Mouse (Mus musculus): ENCODE measurements around the gene Ace3.
A peak's percentile ranks its signal among the peaks of the same experiment; 100 is the strongest.

Gene Ace3

GRCm38 (mm10) chr11:105994375-105994774 is at the start of gene Ace3:
Ace3 (plus strand) TSS chr11:105994675.
- peaks cover 14% of the 10 kb centered on the region; the same call in 1 of the 2 replicates for H3K27me3 ChIP-seq (ENCODE audit: insufficient read depth, low read length)
- TF ChIP-seq CTCF (conservative IDR thresholded peaks at IDR 0.05; ENCODE audit: low read length) (no peak), POU5F1 (IDR thresholded peaks at IDR 0.05; ENCODE audit: borderline replicate concordance, low read length) (no peak), NANOG (IDR thresholded peaks at IDR 0.05; ENCODE audit: borderline replicate concordance, low read length) (no peak)
- H3K4me1 ChIP-seq (replicated peaks; ENCODE audit: low read depth, low read length), result peaks cover 3% of the 10 kb centered on the region
- no peaks in the 10 kb centered on the region for H3K36me3 ChIP-seq (ENCODE audit: insufficient read depth, low read length)
- no peak within 1 kb of the TSS for H3K4me3 ChIP-seq (replicated peaks; ENCODE audit: low read length)
- H3K9me3 ChIP-seq (ENCODE audit: low read length), result no peaks in the 10 kb centered on the region

- no peaks in the 10 kb centered on the region for H3K9me3 ChIP-seq (ENCODE audit: low read length)
- peak overlapping the region; percentile 85 for H3K4me3 ChIP-seq (replicated peaks; ENCODE audit: low read length)
- H3K4me1 ChIP-seq (replicated peaks; ENCODE audit: low read depth, low read length), result peaks cover 60% of the 10 kb centered on the region
- TF ChIP-seq CTCF (conservative IDR thresholded peaks at IDR 0.05; ENCODE audit: low read length) (no peak), NANOG (IDR thresholded peaks at IDR 0.05; ENCODE audit: borderline replicate concordance, low read length) (no peak), POU5F1 (IDR thresholded peaks at IDR 0.05; ENCODE audit: borderline replicate concordance, low read length) (no peak)
- no peaks in the 10 kb centered on the region for H3K36me3 ChIP-seq (ENCODE audit: insufficient read depth, low read length)
- peaks cover 15% of the 10 kb centered on the region for H3K27me3 ChIP-seq (ENCODE audit: insufficient read depth, low read length)
Observed at GRCm38 (mm10) chr11:105944770-105945672, 49.5 kb upstream of the Ace3 start.

GRCm38 (mm10) chr11:105946694-105947154 is 47.8 kb upstream of the Ace3 start:
- Histone ChIP-seq H3K36me3 (ENCODE audit: insufficient read depth, low read length) (no peaks in the 10 kb centered on the region), H3K4me3 (replicated peaks; ENCODE audit: low read length) (no peak overlapping the region), H3K9me3 (ENCODE audit: low read length) (no peaks in the 10 kb centered on the region), H3K4me1 (replicated peaks; ENCODE audit: low read depth, low read length) (peaks cover 73% of the 10 kb centered on the region), H3K27me3 (ENCODE audit: insufficient read depth, low read length) (peaks cover 10% of the 10 kb centered on the region)
- TF ChIP-seq NANOG (IDR thresholded peaks at IDR 0.05; ENCODE audit: borderline replicate concordance, low read length) (no peak), CTCF (conservative IDR thresholded peaks at IDR 0.05; ENCODE audit: low read length) (no peak), POU5F1 (IDR thresholded peaks at IDR 0.05; ENCODE audit: borderline replicate concordance, low read length) (no peak)

- TF ChIP-seq CTCF (conservative IDR thresholded peaks at IDR 0.05; ENCODE audit: low read length) (no peak), POU5F1 (IDR thresholded peaks at IDR 0.05; ENCODE audit: borderline replicate concordance, low read length) (no peak), NANOG (IDR thresholded peaks at IDR 0.05; ENCODE audit: borderline replicate concordance, low read length) (no peak)
- H3K27me3 ChIP-seq (ENCODE audit: insufficient read depth, low read length), result peaks cover 7% of the 10 kb centered on the region
Observed at GRCm38 (mm10) chr11:105948255-105948654, 46.2 kb upstream of the Ace3 start.

GRCm38 (mm10) chr11:105950519-105950918 is 44.0 kb upstream of the Ace3 start:
- Histone ChIP-seq H3K36me3 (ENCODE audit: insufficient read depth, low read length) (no peaks in the 10 kb centered on the region), H3K4me3 (replicated peaks; ENCODE audit: low read length) (no peak overlapping the region), H3K27me3 (ENCODE audit: insufficient read depth, low read length) (no peaks in the 10 kb centered on the region), H3K9me3 (ENCODE audit: low read length) (no peaks in the 10 kb centered on the region), H3K4me1 (replicated peaks; ENCODE audit: low read depth, low read length) (peaks cover 84% of the 10 kb centered on the region)
- TF ChIP-seq POU5F1 (IDR thresholded peaks at IDR 0.05; ENCODE audit: borderline replicate concordance, low read length), result no peak
- no peak for TF ChIP-seq NANOG (IDR thresholded peaks at IDR 0.05; ENCODE audit: borderline replicate concordance, low read length)
- TF ChIP-seq CTCF (conservative IDR thresholded peaks at IDR 0.05; ENCODE audit: low read length), result no peak

More at GRCm38 (mm10) chr11:105948255-105948654, 46.2 kb upstream of the Ace3 start:
- Histone ChIP-seq H3K4me3 (replicated peaks; ENCODE audit: low read length) (no peak overlapping the region), H3K4me1 (replicated peaks; ENCODE audit: low read depth, low read length) (peaks cover 79% of the 10 kb centered on the region), H3K36me3 (ENCODE audit: insufficient read depth, low read length) (no peaks in the 10 kb centered on the region), H3K9me3 (ENCODE audit: low read length) (no peaks in the 10 kb centered on the region)

- Histone ChIP-seq H3K27me3 (ENCODE audit: insufficient read depth, low read length) (no peaks in the 10 kb centered on the region), H3K4me1 (replicated peaks; ENCODE audit: low read depth, low read length) (peaks cover 80% of the 10 kb centered on the region), H3K36me3 (ENCODE audit: insufficient read depth, low read length) (no peaks in the 10 kb centered on the region), H3K9me3 (ENCODE audit: low read length) (no peaks in the 10 kb centered on the region), H3K4me3 (replicated peaks; ENCODE audit: low read length) (no peak overlapping the region)
- TF ChIP-seq POU5F1 (IDR thresholded peaks at IDR 0.05; ENCODE audit: borderline replicate concordance, low read length) (no peak), CTCF (conservative IDR thresholded peaks at IDR 0.05; ENCODE audit: low read length) (no peak), NANOG (IDR thresholded peaks at IDR 0.05; ENCODE audit: borderline replicate concordance, low read length) (no peak)
Observed at GRCm38 (mm10) chr11:105951601-105952044, 42.9 kb upstream of the Ace3 start.

- H3K36me3 ChIP-seq (ENCODE audit: insufficient read depth, low read length), result no peaks in the 10 kb centered on the region
Observed at GRCm38 (mm10) chr11:105952111-105952510, 42.4 kb upstream of the Ace3 start.

GRCm38 (mm10) chr11:105952911-105953386 is 41.5 kb upstream of the Ace3 start, which contains the start of gene Cyb561:
Cyb561 (minus strand) TSS chr11:105953336.
- TF ChIP-seq POU5F1 (IDR thresholded peaks at IDR 0.05; ENCODE audit: borderline replicate concordance, low read length) (no peak), CTCF (conservative IDR thresholded peaks at IDR 0.05; ENCODE audit: low read length) (no peak), NANOG (IDR thresholded peaks at IDR 0.05; ENCODE audit: borderline replicate concordance, low read length) (no peak)
- no peaks in the 10 kb centered on the region for H3K36me3 ChIP-seq (ENCODE audit: insufficient read depth, low read length)
- peaks cover 77% of the 10 kb centered on the region for H3K4me1 ChIP-seq (replicated peaks; ENCODE audit: low read depth, low read length)
- H3K27me3 ChIP-seq (ENCODE audit: insufficient read depth, low read length), result no peaks in the 10 kb centered on the region
- H3K4me3 ChIP-seq (replicated peaks; ENCODE audit: low read length), result peak within 1 kb of the TSS; percentile 39; the same call in 1 of the 2 replicates
- H3K9me3 ChIP-seq (ENCODE audit: low read length), result no peaks in the 10 kb centered on the region

More at GRCm38 (mm10) chr11:105952111-105952510, 42.4 kb upstream of the Ace3 start:
- no peaks in the 10 kb centered on the region for H3K9me3 ChIP-seq (ENCODE audit: low read length)
- H3K4me3 ChIP-seq (replicated peaks; ENCODE audit: low read length), result no peak overlapping the region
- TF ChIP-seq CTCF (conservative IDR thresholded peaks at IDR 0.05; ENCODE audit: low read length), result no peak
- H3K4me1 ChIP-seq (replicated peaks; ENCODE audit: low read depth, low read length), result peaks cover 77% of the 10 kb centered on the region
- H3K27me3 ChIP-seq (ENCODE audit: insufficient read depth, low read length), result no peaks in the 10 kb centered on the region
